Mouse (Mus musculus): Measurements from ENCODE around the gene Mink1.
"Not testable (repeated sequence)": the region's sequence is repeated elsewhere in the genome, so short reads cannot be mapped to it uniquely, and the experiment has no call there.

Gene Mink1

GRCm38 (mm10) chr11:70562287-70562994 lies at the start of gene Mink1:
Mink1 (plus strand) TSS chr11:70562881.
- DNase-seq (ENCODE audit: low spot score in 2 of 2): peak; percentile 89 to 92

- DNase-seq (ENCODE audit: low spot score in 2 of 2): no peak
Measured at GRCm38 (mm10) chr11:70513520-70513919, 49.2 kb upstream of the Mink1 start.

- no peak for DNase-seq (ENCODE audit: low spot score in 2 of 2)
Measured at GRCm38 (mm10) chr11:70514288-70514687, 48.4 kb upstream of the Mink1 start, which contains the start of gene Vmo1. Vmo1 (minus strand) TSS chr11:70514616.

- DNase-seq (ENCODE audit: low spot score in 2 of 2): peak in 1 of 2 experiments; percentile 43
Measured at GRCm38 (mm10) chr11:70516352-70516751, 46.3 kb upstream of the Mink1 start.

- DNase-seq (ENCODE audit: low spot score in 2 of 2): no peak
Measured at GRCm38 (mm10) chr11:70518436-70518835, 44.2 kb upstream of the Mink1 start.

- no peak for DNase-seq (ENCODE audit: low spot score in 2 of 2)
Measured at GRCm38 (mm10) chr11:70518923-70519322, 43.8 kb upstream of the Mink1 start, which contains the start of gene Gltpd2. Gltpd2 (plus strand) TSS chr11:70519196.

GRCm38 (mm10) chr11:70520178-70520769 lies 42.4 kb upstream of the Mink1 start:
- no peak for DNase-seq (ENCODE audit: low spot score in 2 of 2)

- not testable (repeated sequence) for DNase-seq (ENCODE audit: low spot score in 2 of 2)
Measured at GRCm38 (mm10) chr11:70523306-70523989, 39.2 kb upstream of the Mink1 start.

GRCm38 (mm10) chr11:70524782-70525181 lies 37.9 kb upstream of the Mink1 start:
- DNase-seq (ENCODE audit: low spot score in 2 of 2): no peak

GRCm38 (mm10) chr11:70525184-70525678 lies 37.5 kb upstream of the Mink1 start, which contains the start of gene Psmb6:
Psmb6 (plus strand) TSS chr11:70525367.
- DNase-seq (ENCODE audit: low spot score in 2 of 2): peak; percentile 89 to 95

GRCm38 (mm10) chr11:70525726-70526125 lies 37.0 kb upstream of the Mink1 start:
- DNase-seq (ENCODE audit: low spot score in 2 of 2): no peak

- no peak for DNase-seq (ENCODE audit: low spot score in 2 of 2)
Measured at GRCm38 (mm10) chr11:70526211-70526610, 36.5 kb upstream of the Mink1 start.

- no peak for DNase-seq (ENCODE audit: low spot score in 2 of 2)
Measured at GRCm38 (mm10) chr11:70528610-70529009, 34.1 kb upstream of the Mink1 start.

- not testable (repeated sequence) for DNase-seq (ENCODE audit: low spot score in 2 of 2)
Measured at GRCm38 (mm10) chr11:70531065-70531464, 31.6 kb upstream of the Mink1 start.

GRCm38 (mm10) chr11:70532839-70533238 lies 29.8 kb upstream of the Mink1 start, which contains the start of gene Gm40193:
Gm40193 (minus strand) TSS chr11:70532939.
- DNase-seq (ENCODE audit: low spot score in 2 of 2): no peak

- no peak for DNase-seq (ENCODE audit: low spot score in 2 of 2)
Measured at GRCm38 (mm10) chr11:70539423-70539822, 23.3 kb upstream of the Mink1 start.

- peak; percentile 36 to 79 for DNase-seq (ENCODE audit: low spot score in 2 of 2)
Measured at GRCm38 (mm10) chr11:70539877-70540587, 22.6 kb upstream of the Mink1 start, which contains the start of gene Pld2. Pld2 (plus strand) TSS chr11:70540064.

GRCm38 (mm10) chr11:70540928-70541327 lies 21.8 kb upstream of the Mink1 start:
- DNase-seq (ENCODE audit: low spot score in 2 of 2): no peak

- peak in 1 of 2 experiments; percentile 33 for DNase-seq (ENCODE audit: low spot score in 2 of 2)
Measured at GRCm38 (mm10) chr11:70541415-70541814, 21.3 kb upstream of the Mink1 start.

GRCm38 (mm10) chr11:70544496-70544895 lies 18.2 kb upstream of the Mink1 start:
- DNase-seq (ENCODE audit: low spot score in 2 of 2): no peak

- DNase-seq (ENCODE audit: low spot score in 2 of 2): no peak
Measured at GRCm38 (mm10) chr11:70551526-70551925, 11.2 kb upstream of the Mink1 start.

Data from left cerebral cortex, adult 9 months (tissue).